Mouse (Mus musculus) lung, postnatal 25 days (tissue): ENCODE data around the gene Adipor2.

Source experiments
- DNase-seq: peaks from one replicate; pipeline ENCODE4 v3.0.0; 2022; ENCODE audit warnings: low spot score

The Adipor2 gene

GRCm38 (mm10) chr6:119420357-119420756 is 2.9 kb upstream of the Adipor2 start:
- DNase-seq: no peak

GRCm38 (mm10) chr6:119419412-119419811 is 1.9 kb upstream of the Adipor2 start:
- DNase-seq: no peak

GRCm38 (mm10) chr6:119418392-119419251 is 1.1 kb upstream of the Adipor2 start:
- DNase-seq: peak; percentile 90

- DNase-seq: no peak
Observed at GRCm38 (mm10) chr6:119417821-119418220, 317 bp upstream of the Adipor2 start.

- no peak for DNase-seq
Observed at GRCm38 (mm10) chr6:119416643-119417042, 861 bp downstream of the Adipor2 start.

- DNase-seq: no peak
Observed at GRCm38 (mm10) chr6:119414262-119415043, 3.1 kb downstream of the Adipor2 start.

GRCm38 (mm10) chr6:119412588-119412987 is 4.9 kb downstream of the Adipor2 start:
- no peak for DNase-seq

- DNase-seq: no peak
Observed at GRCm38 (mm10) chr6:119411511-119411910, 6.0 kb downstream of the Adipor2 start.

GRCm38 (mm10) chr6:119409766-119410165 is 7.7 kb downstream of the Adipor2 start:
- DNase-seq: no peak

- peak; percentile 49 for DNase-seq
Observed at GRCm38 (mm10) chr6:119408582-119408981, 8.9 kb downstream of the Adipor2 start.

- DNase-seq: no peak
Observed at GRCm38 (mm10) chr6:119407818-119408217, 9.7 kb downstream of the Adipor2 start.

GRCm38 (mm10) chr6:119406528-119406927 is 11.0 kb downstream of the Adipor2 start:
- DNase-seq: no peak

GRCm38 (mm10) chr6:119405310-119405709 is 12.2 kb downstream of the Adipor2 start:
- DNase-seq: no peak

GRCm38 (mm10) chr6:119404854-119405253 is 12.7 kb downstream of the Adipor2 start:
- DNase-seq: no peak

GRCm38 (mm10) chr6:119402976-119403375 is 14.5 kb downstream of the Adipor2 start:
- no peak for DNase-seq

GRCm38 (mm10) chr6:119401545-119402304 is 15.8 kb downstream of the Adipor2 start:
- no peak for DNase-seq

GRCm38 (mm10) chr6:119400649-119401048 is 16.9 kb downstream of the Adipor2 start:
- no peak for DNase-seq

GRCm38 (mm10) chr6:119399371-119399770 is 18.1 kb downstream of the Adipor2 start:
- no peak for DNase-seq

- peak; percentile 91 for DNase-seq
Observed at GRCm38 (mm10) chr6:119396309-119396634, 21.2 kb downstream of the Adipor2 start.

- no peak for DNase-seq
Observed at GRCm38 (mm10) chr6:119395421-119396308, 21.8 kb downstream of the Adipor2 start.

GRCm38 (mm10) chr6:119392836-119393235 is 24.7 kb downstream of the Adipor2 start:
- DNase-seq: no peak
